Mouse (Mus musculus): ENCODE measurements around the gene Rtkn.

- no peak for TF ChIP-seq TAL1 (IDR thresholded peaks at IDR 0.05; ENCODE audit: low read length)
- TF ChIP-seq GATA1 (IDR thresholded peaks at IDR 0.05; ENCODE audit: low read length), result no peak
Observed at GRCm38 (mm10) chr6:83165607-83166242, 30.5 kb downstream of the Rtkn start, which contains the start of gene Dctn1.
